Mouse (Mus musculus): Measurements from ENCODE around the gene Sgms1. TPM values are rescaled to one million over a fixed set of nuclear protein-coding genes. Genes with fewer than 3 reads are reported as not detected.

Sgms1 gene
- total and polyA plus RNA-seq, 3 experiments = 27.0 to 62.1 (median 60.5) TPM

DNA sequence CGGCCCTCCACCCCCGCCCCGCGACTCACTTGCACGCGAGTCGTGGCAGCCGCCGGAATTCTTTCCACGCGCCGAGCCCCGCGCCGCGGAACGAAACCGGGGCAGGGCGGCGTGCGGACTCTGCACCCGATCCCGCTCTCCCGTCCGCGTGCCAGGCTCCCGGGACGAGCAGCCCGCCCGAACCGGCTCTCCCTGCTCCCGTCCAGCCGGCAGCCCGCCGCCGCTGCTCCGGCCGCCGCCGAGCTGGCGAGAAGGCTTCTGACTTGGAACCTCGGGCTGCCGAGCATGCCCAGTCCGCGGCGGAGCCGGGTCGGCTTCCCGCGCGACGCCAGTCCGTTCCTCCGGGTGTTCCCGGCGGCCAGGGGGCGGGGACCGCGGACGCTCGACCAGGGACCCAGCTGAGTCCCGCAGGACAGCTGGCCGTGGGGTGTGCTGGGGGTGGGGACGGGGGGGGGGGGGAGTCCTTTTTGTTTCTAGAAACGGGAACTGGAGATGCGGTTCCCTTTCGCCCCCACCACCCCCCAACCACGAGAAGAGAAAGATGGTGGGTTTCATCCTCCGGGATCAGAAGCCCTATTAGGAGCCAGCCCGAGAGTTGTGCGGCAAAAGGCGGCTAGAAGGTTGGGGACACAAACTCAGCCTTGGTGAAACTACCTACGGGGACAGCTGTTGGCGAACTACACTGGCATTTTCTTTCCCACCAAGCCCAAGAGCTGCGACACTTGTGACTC, 1.2 kb downstream of the Sgms1 start:
- intact Hi-C loops (cut with DNase I) = loop anchor here (2.0 to 5.0 kb wide), 5 partner anchors 176 to 281 kb away; partner anchors contain the start of gene Asah2
- 0 out of 2 replicates have a peak, but pooled peaks have one; percentile 46 for TF ChIP-seq EP300 (IDR thresholded peaks at IDR 0.05; ENCODE audit: insufficient read depth, low read depth, low read length)
- TF ChIP-seq POLR2A (IDR thresholded peaks at IDR 0.05; ENCODE audit: insufficient read depth, low read depth, low read length) = peak; percentile 60; the same call in 1 of the 2 replicates
- TF ChIP-seq CTCF (IDR thresholded peaks at IDR 0.05) = no peak
- Histone ChIP-seq H3K9ac (ENCODE audit: low read depth, low read length) (peak overlapping the region; percentile 98), H3K36me3 (ENCODE audit: control insufficient read depth, insufficient read depth, low read length) (0 out of 2 replicates have a peak, but pooled peaks cover 2% of the 10 kb centered on the region), H3K27me3 (ENCODE audit: control insufficient read depth, insufficient read depth, low read length) (no peaks in the 10 kb centered on the region), H3K27ac (peak overlapping the region; percentile 97), H3K4me3 (peak overlapping the region; percentile 64), H3K79me2 (replicated peaks; ENCODE audit: control insufficient read depth, insufficient read depth, low read length) (peaks cover 3% of the 10 kb centered on the region), H3K4me1 (ENCODE audit: control insufficient read depth, insufficient read depth, low read length) (peaks cover 7% of the 10 kb centered on the region)
- peak; percentile 97 to 98 for DNase-seq
- WGBS = under 1% methylated on average over 70 of the region's 75 CpGs

DNA sequence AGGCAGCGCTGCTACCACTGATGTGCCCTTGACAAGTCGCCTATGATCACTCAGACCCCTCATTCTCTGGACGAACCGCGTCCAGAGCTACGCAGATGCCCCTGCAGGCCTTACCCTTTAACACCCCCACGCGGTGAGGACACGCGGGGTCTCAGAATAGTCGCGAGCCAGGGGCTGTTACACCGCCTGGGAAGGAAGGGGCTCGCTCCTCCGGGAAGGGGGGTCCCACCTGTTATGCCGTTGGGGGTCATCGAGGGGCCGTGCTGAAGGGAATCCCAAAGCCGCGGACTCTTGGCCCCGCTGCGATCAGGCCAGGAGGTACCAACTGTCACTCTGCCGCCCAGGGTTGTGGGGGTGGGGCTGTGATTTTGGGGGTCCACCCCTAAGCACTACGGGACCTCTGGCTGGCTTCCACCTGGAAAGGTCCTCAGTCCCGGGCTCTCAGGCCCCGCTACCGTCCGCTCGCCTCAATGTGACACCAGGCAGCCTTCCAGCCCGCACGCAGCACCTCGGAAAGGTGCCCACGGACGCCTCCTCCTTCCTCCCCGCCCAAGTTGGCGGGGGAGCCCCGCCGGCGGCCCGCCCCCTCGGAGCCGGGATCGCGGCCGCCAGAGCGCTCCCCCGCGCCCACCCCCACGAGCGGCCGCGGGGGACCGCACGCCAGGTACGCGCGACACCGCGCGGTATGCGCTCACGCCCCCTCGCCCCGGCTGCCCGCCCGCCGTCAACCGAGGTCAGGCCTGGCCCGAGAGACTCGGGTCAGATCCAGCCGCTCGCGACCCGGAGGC, 1.9 kb downstream of the Sgms1 start:
- Histone ChIP-seq H3K36me3 (ENCODE audit: control insufficient read depth, insufficient read depth, low read length) (0 out of 2 replicates have a peak, but pooled peaks cover 2% of the 10 kb centered on the region), H3K9ac (ENCODE audit: low read depth, low read length) (peak overlapping the region; percentile 98), H3K79me2 (replicated peaks; ENCODE audit: control insufficient read depth, insufficient read depth, low read length) (peaks cover 3% of the 10 kb centered on the region), H3K4me1 (ENCODE audit: control insufficient read depth, insufficient read depth, low read length) (peaks cover 7% of the 10 kb centered on the region), H3K27ac (peak overlapping the region; percentile 97), H3K27me3 (ENCODE audit: control insufficient read depth, insufficient read depth, low read length) (no peaks in the 10 kb centered on the region), H3K4me3 (peak overlapping the region; percentile 64)
- peak; percentile 78 to 81 for DNase-seq
- TF ChIP-seq CTCF (IDR thresholded peaks at IDR 0.05) (peak; percentile 56), EP300 (IDR thresholded peaks at IDR 0.05; ENCODE audit: insufficient read depth, low read depth, low read length) (0 out of 2 replicates have a peak, but pooled peaks have one; percentile 9), POLR2A (IDR thresholded peaks at IDR 0.05; ENCODE audit: insufficient read depth, low read depth, low read length) (no peak)
- WGBS = under 1% methylated on average over 74 of the region's 74 CpGs
- intact Hi-C loops (cut with DNase I) = loop anchor here (2.0 to 5.0 kb wide), 7 partner anchors 15 to 280 kb away; partner anchors contain the start of gene Asah2

GRCm38 (mm10) chr19:32386556-32387402, 2.7 kb downstream of the Sgms1 start:
- DNase-seq = peak; percentile 81 to 84
- Histone ChIP-seq H3K36me3 (ENCODE audit: control insufficient read depth, insufficient read depth, low read length) (0 out of 2 replicates have a peak, but pooled peaks cover 2% of the 10 kb centered on the region), H3K27ac (peak overlapping the region; percentile 97), H3K27me3 (ENCODE audit: control insufficient read depth, insufficient read depth, low read length) (no peaks in the 10 kb centered on the region), H3K4me3 (peak overlapping the region; percentile 64), H3K79me2 (replicated peaks; ENCODE audit: control insufficient read depth, insufficient read depth, low read length) (peaks cover 3% of the 10 kb centered on the region), H3K4me1 (ENCODE audit: control insufficient read depth, insufficient read depth, low read length) (peaks cover 7% of the 10 kb centered on the region), H3K9ac (ENCODE audit: low read depth, low read length) (peak overlapping the region; percentile 98)
- TF ChIP-seq POLR2A (IDR thresholded peaks at IDR 0.05; ENCODE audit: insufficient read depth, low read depth, low read length) (peak; percentile 49; the same call in 1 of the 2 replicates), EP300 (IDR thresholded peaks at IDR 0.05; ENCODE audit: insufficient read depth, low read depth, low read length) (0 out of 2 replicates have a peak, but pooled peaks have one; percentile 38), CTCF (IDR thresholded peaks at IDR 0.05) (peak; percentile 32)
- intact Hi-C loops (cut with DNase I) = loop anchor here (2.0 to 5.0 kb wide), 6 partner anchors 14 to 279 kb away; partner anchors contain the start of gene Asah2
- WGBS = 6% methylated on average over 19 of the region's 19 CpGs

DNA sequence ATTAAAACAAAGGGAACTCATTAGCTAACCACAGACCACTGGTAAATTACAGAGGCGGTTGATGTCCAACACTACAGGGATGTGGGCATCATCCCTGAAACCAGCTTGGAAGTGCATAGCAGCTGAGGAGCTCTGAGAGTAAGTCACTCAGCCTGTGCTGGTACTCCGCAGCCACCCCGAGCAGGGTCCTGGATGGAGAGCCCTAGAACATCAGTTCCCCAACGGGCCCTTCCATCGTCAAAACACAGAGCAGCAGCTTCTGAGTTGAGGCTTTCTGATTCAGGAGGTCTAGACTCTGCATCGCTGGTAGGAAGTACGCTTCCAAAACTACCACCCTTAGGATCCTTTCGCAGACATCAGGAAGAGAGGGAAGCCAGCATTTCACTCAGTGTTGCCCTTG, 5.8 kb downstream of the Sgms1 start:
- H3K4me3 ChIP-seq = no peak overlapping the region
- intact Hi-C loops (cut with DNase I) = no loop called here
- no peaks in the 10 kb centered on the region for H3K27me3 ChIP-seq (ENCODE audit: control insufficient read depth, insufficient read depth, low read length)
- H3K27ac ChIP-seq = no peak overlapping the region
- DNase-seq = no peak
- TF ChIP-seq CTCF (IDR thresholded peaks at IDR 0.05) (no peak), EP300 (IDR thresholded peaks at IDR 0.05; ENCODE audit: insufficient read depth, low read depth, low read length) (no peak), POLR2A (IDR thresholded peaks at IDR 0.05; ENCODE audit: insufficient read depth, low read depth, low read length) (no peak)
- no peak overlapping the region for H3K9ac ChIP-seq (ENCODE audit: low read depth, low read length)
- H3K4me1 ChIP-seq (ENCODE audit: control insufficient read depth, insufficient read depth, low read length) = peaks cover 13% of the 10 kb centered on the region
- 88% methylated on average over 8 of the region's 8 CpGs for WGBS
- peaks cover 2% of the 10 kb centered on the region; the same call in 1 of the 2 replicates for H3K36me3 ChIP-seq (ENCODE audit: control insufficient read depth, insufficient read depth, low read length)
- peaks cover 8% of the 10 kb centered on the region for H3K79me2 ChIP-seq (replicated peaks; ENCODE audit: control insufficient read depth, insufficient read depth, low read length)

GRCm38 (mm10) chr19:32381511-32381961, 8.0 kb downstream of the Sgms1 start:
- Histone ChIP-seq H3K4me1 (ENCODE audit: control insufficient read depth, insufficient read depth, low read length) (peaks cover 22% of the 10 kb centered on the region), H3K27me3 (ENCODE audit: control insufficient read depth, insufficient read depth, low read length) (no peaks in the 10 kb centered on the region), H3K4me3 (no peak overlapping the region), H3K27ac (no peak overlapping the region), H3K9ac (ENCODE audit: low read depth, low read length) (no peak overlapping the region), H3K36me3 (ENCODE audit: control insufficient read depth, insufficient read depth, low read length) (peaks cover 2% of the 10 kb centered on the region), H3K79me2 (replicated peaks; ENCODE audit: control insufficient read depth, insufficient read depth, low read length) (peaks cover 8% of the 10 kb centered on the region)
- DNase-seq = no peak
- intact Hi-C loops (cut with DNase I) = no loop called here
- TF ChIP-seq EP300 (IDR thresholded peaks at IDR 0.05; ENCODE audit: insufficient read depth, low read depth, low read length) = no peak
- no peak for TF ChIP-seq CTCF (IDR thresholded peaks at IDR 0.05)
- no peak for TF ChIP-seq POLR2A (IDR thresholded peaks at IDR 0.05; ENCODE audit: insufficient read depth, low read depth, low read length)
- WGBS = 74% methylated on average over 3 of the region's 3 CpGs

Measured in heart, adult 2 months (tissue).